Mouse (Mus musculus): Measurements from ENCODE around the gene Ywhah.

GRCm38 (mm10) chr5:33034100-33034499 lies 15.5 kb downstream of the Ywhah start:
- no peak for TF ChIP-seq CTCF (IDR thresholded peaks at IDR 0.05; ENCODE audit: extremely low read depth, insufficient read depth, low read length)
- TF ChIP-seq POLR2A (IDR thresholded peaks at IDR 0.05; ENCODE audit: extremely low read depth, insufficient read depth, low read length): no peak

Measured in cortical plate, adult 2 months (tissue).